Mouse (Mus musculus) limb, embryonic 13.5 days (tissue): ENCODE measurements around the gene Itgb5. TPM values are rescaled to one million over a fixed set of nuclear protein-coding genes. Genes with fewer than 3 reads are reported as not detected.

Source experiments
- ATAC-seq: fragments of 200-750 bp; cut with Nextera tagmentation; 2 replicates; pipeline ENCODE4 v1.8.0; 2017; ENCODE audit warnings: low read depth, moderate number of reproducible peaks, moderate TSS enrichment; ENCODE audit not compliant: low FRiP score
- H3K27ac ChIP-seq: fragments of 300-500 bp; sonication (generic); 2 replicates; pipeline ENCODE4 v1.5.1; 2015; ENCODE audit warnings: inconsistent platforms, mild to moderate bottlenecking, moderate library complexity
- H3K27me3 ChIP-seq: fragments of 300-500 bp; sonication (generic); 2 replicates; pipeline ENCODE4 v1.6.1; 2015; ENCODE audit warnings: mild to moderate bottlenecking, inconsistent platforms
- H3K36me3 ChIP-seq: fragments of 300-500 bp; sonication (generic); 2 replicates; pipeline ENCODE4 v1.6.1; 2015; ENCODE audit warnings: inconsistent platforms, mild to moderate bottlenecking, moderate library complexity
- H3K4me1 ChIP-seq: fragments of 300-500 bp; sonication (generic); 2 replicates; pipeline ENCODE4 v1.6.1; 2015; ENCODE audit warnings: inconsistent platforms
- H3K4me2 ChIP-seq: fragments of 300-500 bp; sonication (generic); replicated peaks from 2 replicates; pipeline ENCODE4 v1.6.1; 2015; ENCODE audit warnings: inconsistent platforms, mild to moderate bottlenecking, moderate library complexity
- H3K4me3 ChIP-seq: fragments of 300-500 bp; sonication (generic); 2 replicates; pipeline ENCODE4 v1.5.1; 2015; ENCODE audit warnings: moderate library complexity, mild to moderate bottlenecking, inconsistent platforms
- H3K9ac ChIP-seq: fragments of 300-500 bp; sonication (generic); 2 replicates; pipeline ENCODE4 v1.6.1; 2015; ENCODE audit warnings: mild to moderate bottlenecking, inconsistent platforms
- H3K9me3 ChIP-seq: fragments of 300-500 bp; sonication (generic); 2 replicates; pipeline ENCODE4 v1.6.1; 2016; ENCODE audit warnings: inconsistent platforms
- WGBS: fragments of 180-500 bp; shearing (Covaris S2); methylation state at CpG from one replicate; pipeline ENCODE4 v1.1.7; 2015; 5-methylcytosine and 5-hydroxymethylcytosine counted together
- polyA plus RNA-seq: library from polyadenylated mRNA; unstranded; fragments of >200 nt; fragmentation: Nextera tagmentation; extraction: Ambion mirVana; gene quantifications from 2 replicates; pipeline ENCODE4 v1.2.1, GENCODE M21; 2015

Gene Itgb5
- polyA plus RNA-seq, 1 experiment from 2014 or later: 59.6 TPM

- H3K4me1 ChIP-seq: no peaks in the 10 kb centered on the region
- 66% methylated on average over 6 of the region's 6 CpGs for WGBS
- no peaks in the 10 kb centered on the region for H3K36me3 ChIP-seq
- H3K27me3 ChIP-seq: no peaks in the 10 kb centered on the region
- no peak for ATAC-seq
- H3K27ac ChIP-seq: no peak overlapping the region
- H3K9ac ChIP-seq: no peak overlapping the region
- no peaks in the 10 kb centered on the region for H3K9me3 ChIP-seq
- no peak overlapping the region for H3K4me2 ChIP-seq
- H3K4me3 ChIP-seq: no peak overlapping the region
Observed at GRCm38 (mm10) chr16:33994321-33994720, 164.9 kb downstream of the Itgb5 start.

GRCm38 (mm10) chr16:33995496-33995895 is 166.0 kb downstream of the Itgb5 start:
- no peaks in the 10 kb centered on the region for H3K4me1 ChIP-seq
- 82% methylated on average over 3 of the region's 3 CpGs for WGBS

GRCm38 (mm10) chr16:33996030-33996429 is 166.6 kb downstream of the Itgb5 start:
- 12% methylated on average over 5 of the region's 5 CpGs for WGBS
- H3K9me3 ChIP-seq: no peaks in the 10 kb centered on the region
- no peak overlapping the region for H3K27ac ChIP-seq
- no peak overlapping the region for H3K9ac ChIP-seq
- ATAC-seq: no peak
- H3K4me3 ChIP-seq: no peak overlapping the region
- H3K27me3 ChIP-seq: no peaks in the 10 kb centered on the region
- no peak overlapping the region for H3K4me2 ChIP-seq
- no peaks in the 10 kb centered on the region for H3K4me1 ChIP-seq
- H3K36me3 ChIP-seq: no peaks in the 10 kb centered on the region

More at GRCm38 (mm10) chr16:33995496-33995895, 166.0 kb downstream of the Itgb5 start:
- no peak overlapping the region for H3K27ac ChIP-seq
- no peak for ATAC-seq
- no peak overlapping the region for H3K9ac ChIP-seq
- H3K9me3 ChIP-seq: no peaks in the 10 kb centered on the region
- H3K27me3 ChIP-seq: no peaks in the 10 kb centered on the region
- no peak overlapping the region for H3K4me2 ChIP-seq
- H3K4me3 ChIP-seq: no peak overlapping the region
- no peaks in the 10 kb centered on the region for H3K36me3 ChIP-seq

- H3K4me1 ChIP-seq: peaks cover 8% of the 10 kb centered on the region; the same call in 1 of the 2 replicates
- no peak overlapping the region for H3K4me3 ChIP-seq
- WGBS: 80% methylated on average over 6 of the region's 6 CpGs
- ATAC-seq: no peak
- H3K4me2 ChIP-seq: no peak overlapping the region
- H3K9me3 ChIP-seq: no peaks in the 10 kb centered on the region
- H3K27ac ChIP-seq: no peak overlapping the region
- H3K9ac ChIP-seq: no peak overlapping the region
- no peaks in the 10 kb centered on the region for H3K36me3 ChIP-seq
- no peaks in the 10 kb centered on the region for H3K27me3 ChIP-seq
Observed at GRCm38 (mm10) chr16:33998011-33998410, 168.5 kb downstream of the Itgb5 start.

Other genes starting within 250 kb of the Itgb5 start
- 14.7 and 16.0 TPM in 2 replicates for gene Heg1, start 145.3 kb upstream of the Itgb5 start, polyA plus RNA-seq
- gene Muc13, start 35.6 kb upstream of the Itgb5 start, polyA plus RNA-seq: 0.06 and 0.22 TPM in 2 replicates
- gene Umps, start 137.4 kb downstream of the Itgb5 start, polyA plus RNA-seq: 57.8 and 58.2 TPM in 2 replicates